Mouse (Mus musculus) heart, postnatal 0 days (tissue): ENCODE data around the gene Tbx6. TPM values are rescaled to one million over a fixed set of nuclear protein-coding genes. Genes with fewer than 3 reads are reported as not detected.

Experiments
- ATAC-seq: fragments of 200-750 bp; cut with Nextera tagmentation; 2 replicates; pipeline ENCODE4 v1.8.0; 2017; ENCODE audit warnings: low read depth, moderate number of reproducible peaks, moderate library complexity; ENCODE audit not compliant: insufficient read depth
- DNase-seq: peaks from one replicate; pipeline ENCODE4 v3.0.0-alpha.2; 2016; ENCODE audit warnings: low spot score
- H3K27ac ChIP-seq: fragments of 300-500 bp; sonication (generic); 2 replicates; pipeline ENCODE4 v1.5.1; 2014; ENCODE audit warnings: low read depth, mild to moderate bottlenecking
- H3K27me3 ChIP-seq: fragments of 300-500 bp; sonication (generic); 2 replicates; pipeline ENCODE4 v1.6.1; 2014; ENCODE audit warnings: low read length, mixed read lengths; ENCODE audit not compliant: control insufficient read depth, insufficient read depth
- H3K36me3 ChIP-seq: fragments of 300-500 bp; sonication (generic); replicated peaks from 2 replicates; pipeline ENCODE4 v1.6.1; 2014; ENCODE audit warnings: low read length, mixed read lengths; ENCODE audit not compliant: control insufficient read depth, insufficient read depth
- H3K4me1 ChIP-seq: fragments of 300-500 bp; sonication (generic); 2 replicates; pipeline ENCODE4 v1.6.1; 2014; ENCODE audit warnings: antibody characterized with exemption; ENCODE audit not compliant: control insufficient read depth, insufficient read depth
- H3K4me2 ChIP-seq: fragments of 300-500 bp; sonication (generic); 2 replicates; pipeline ENCODE4 v1.6.1; 2014; ENCODE audit warnings: low read depth, mild to moderate bottlenecking, low read length, moderate library complexity
- H3K4me3 ChIP-seq: fragments of 300-500 bp; sonication (generic); 2 replicates; pipeline ENCODE4 v1.5.1; 2014; ENCODE audit warnings: low read depth, low read length
- H3K9ac ChIP-seq: fragments of 300-500 bp; sonication (generic); replicated peaks from 2 replicates; pipeline ENCODE4 v1.6.1; 2014; ENCODE audit warnings: low read depth, low read length, mixed read lengths
- H3K9me3 ChIP-seq: fragments of 300-500 bp; sonication (generic); replicated peaks from 2 replicates; pipeline ENCODE4 v1.6.1; 2016; ENCODE audit warnings: low read length; ENCODE audit not compliant: control insufficient read depth
- CTCF ChIP-seq: IDR thresholded peaks from 2 replicates; pipeline ENCODE4 v1.5.1; 2016; ENCODE audit warnings: antibody characterized with exemption, control low read depth, low read depth
- EP300 ChIP-seq: IDR thresholded peaks from 2 replicates; pipeline ENCODE4 v1.6.1; 2016; ENCODE audit warnings: antibody characterized with exemption, low read depth
- WGBS: fragments of 180-500 bp; shearing (Covaris S2); extraction: QIAGEN DNeasy Blood & Tissue Kit; methylation state at CpG from one replicate; pipeline ENCODE4 v1.1.7; 2014; 5-methylcytosine and 5-hydroxymethylcytosine counted together
- polyA plus RNA-seq: library from polyadenylated mRNA; unstranded; fragments of >200 nt; fragmentation: Nextera tagmentation; extraction: Ambion mirVana; gene quantifications from 2 replicates; pipeline ENCODE4 v1.2.1, GENCODE M21; 2015
- total RNA-seq: library from RNA; depleted of rRNA; stranded (reverse); fragments of >200 nt; gene quantifications from 2 replicates; pipeline ENCODE4 v1.2.3, GENCODE M21; 2014; ENCODE audit warnings: low replicate concordance

The Tbx6 gene
- total and polyA plus RNA-seq, 2 experiments from 2014 or later = 0.23 TPM; not detected in 1

DNA sequence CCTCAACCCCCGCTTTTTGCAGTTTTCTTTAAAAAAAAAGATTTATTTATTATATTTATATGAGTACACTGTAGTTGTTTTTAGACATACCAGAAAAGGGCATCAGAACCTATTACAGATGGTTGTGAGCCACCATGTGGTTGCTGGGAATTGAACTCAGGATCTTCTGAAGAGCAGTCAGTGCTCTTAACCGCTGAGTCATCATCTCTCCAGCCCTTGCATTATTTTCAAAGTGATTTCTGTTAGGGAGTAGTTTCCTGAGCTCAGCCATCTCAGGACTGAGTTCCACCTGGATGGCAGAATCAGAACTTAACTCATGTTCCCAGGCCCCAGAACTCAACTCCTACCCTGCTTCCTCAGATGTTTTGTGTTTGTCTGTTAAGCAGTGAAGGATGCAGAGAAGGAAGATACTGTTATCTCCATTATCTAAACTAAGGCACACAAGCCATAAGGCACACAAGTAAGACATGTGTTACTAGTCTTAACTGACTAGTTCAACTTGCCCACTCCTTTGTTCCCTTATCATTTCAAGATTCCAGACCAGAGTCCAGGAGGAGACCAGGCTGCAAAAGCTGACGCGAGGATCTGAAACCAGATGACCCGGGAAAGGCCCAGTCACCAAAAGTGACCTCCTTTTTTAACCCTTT is 28.6 kb downstream of the Tbx6 start:
- DNase-seq = no peak
- H3K9ac ChIP-seq = peak overlapping the region; percentile 40; the same call in 1 of the 2 replicates
- peak overlapping the region; percentile 53 for H3K27ac ChIP-seq
- no peak overlapping the region for H3K4me3 ChIP-seq
- H3K4me1 ChIP-seq = no peaks in the 10 kb centered on the region; the same call in none of the 2 replicates
- H3K9me3 ChIP-seq = no peaks in the 10 kb centered on the region
- TF ChIP-seq CTCF = no peak
- no peak for TF ChIP-seq EP300
- no peak for ATAC-seq
- H3K4me2 ChIP-seq = peak overlapping the region; percentile 69; the same call in 1 of the 2 replicates
- WGBS = 47% methylated on average over 5 of the region's 5 CpGs
- no peaks in the 10 kb centered on the region for H3K27me3 ChIP-seq
- 0 out of 2 replicates have a peak, but pooled peaks cover 3% of the 10 kb centered on the region for H3K36me3 ChIP-seq

- Histone ChIP-seq H3K36me3 (no peaks in the 10 kb centered on the region), H3K4me3 (no peak overlapping the region), H3K27ac (no peak overlapping the region), H3K9me3 (no peaks in the 10 kb centered on the region), H3K4me1 (no peaks in the 10 kb centered on the region), H3K4me2 (no peak overlapping the region), H3K9ac (no peak overlapping the region), H3K27me3 (no peaks in the 10 kb centered on the region)
- ATAC-seq (no peak), DNase-seq (no peak)
- no peak for TF ChIP-seq EP300
- no peak for TF ChIP-seq CTCF
- 63% methylated on average over 8 of the region's 8 CpGs for WGBS
Measured at GRCm38 (mm10) chr7:126815726-126816222, 34.5 kb downstream of the Tbx6 start.

DNA sequence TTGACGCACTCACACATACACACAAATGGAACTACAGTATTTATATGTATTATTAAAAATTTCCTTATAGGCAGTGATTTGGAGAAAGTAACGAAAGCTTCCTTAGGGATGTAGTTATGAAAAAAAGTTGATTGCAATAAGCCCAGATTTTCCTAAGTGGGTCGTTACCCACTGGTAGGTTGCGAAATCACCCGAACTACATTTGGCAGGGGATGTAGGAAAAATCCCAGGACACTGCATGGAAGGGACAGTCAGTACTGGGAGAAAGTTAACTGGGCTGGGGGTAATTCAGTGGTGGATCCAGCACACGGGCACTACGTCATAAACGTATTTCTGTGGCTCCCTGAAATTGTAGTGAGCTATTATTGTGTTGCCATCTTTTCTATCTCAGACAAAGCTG is 35.2 kb downstream of the Tbx6 start:
- Histone ChIP-seq H3K27ac (no peak overlapping the region), H3K27me3 (no peaks in the 10 kb centered on the region), H3K9ac (no peak overlapping the region), H3K4me2 (no peak overlapping the region), H3K9me3 (no peaks in the 10 kb centered on the region), H3K4me1 (no peaks in the 10 kb centered on the region), H3K4me3 (no peak overlapping the region), H3K36me3 (no peaks in the 10 kb centered on the region)
- DNase-seq (no peak), ATAC-seq (no peak)
- 80% methylated on average over 8 of the region's 8 CpGs for WGBS
- TF ChIP-seq EP300 = no peak
- TF ChIP-seq CTCF = no peak

GRCm38 (mm10) chr7:126817595-126817994 is 36.3 kb downstream of the Tbx6 start:
- no peak for DNase-seq

GRCm38 (mm10) chr7:126818818-126819217 is 37.5 kb downstream of the Tbx6 start:
- WGBS = 17% methylated on average over 1 of the region's 1 CpGs
- peaks cover 18% of the 10 kb centered on the region for H3K27me3 ChIP-seq
- H3K36me3 ChIP-seq = no peaks in the 10 kb centered on the region
- no peak for ATAC-seq
- no peak overlapping the region for H3K4me3 ChIP-seq
- H3K4me1 ChIP-seq = no peaks in the 10 kb centered on the region; the same call in 1 of the 2 replicates
- H3K4me2 ChIP-seq = no peak overlapping the region
- TF ChIP-seq CTCF (no peak; the same call in 1 of the 2 replicates), EP300 (no peak)
- H3K9me3 ChIP-seq = no peaks in the 10 kb centered on the region
- no peak overlapping the region for H3K27ac ChIP-seq
- H3K9ac ChIP-seq = no peak overlapping the region
- DNase-seq = no peak

More at GRCm38 (mm10) chr7:126817595-126817994, 36.3 kb downstream of the Tbx6 start:
- no peaks in the 10 kb centered on the region for H3K9me3 ChIP-seq
- no peaks in the 10 kb centered on the region for H3K4me1 ChIP-seq
- WGBS = 80% methylated on average over 7 of the region's 7 CpGs
- no peak for ATAC-seq
- H3K27me3 ChIP-seq = peaks cover 6% of the 10 kb centered on the region
- TF ChIP-seq CTCF (no peak), EP300 (no peak)
- H3K36me3 ChIP-seq = no peaks in the 10 kb centered on the region
- H3K27ac ChIP-seq = no peak overlapping the region
- no peak overlapping the region for H3K9ac ChIP-seq
- H3K4me3 ChIP-seq = no peak overlapping the region
- H3K4me2 ChIP-seq = no peak overlapping the region
